Comparison of ENCODE assay signal across 12 mouse cellular contexts in the genomic region with DNA sequence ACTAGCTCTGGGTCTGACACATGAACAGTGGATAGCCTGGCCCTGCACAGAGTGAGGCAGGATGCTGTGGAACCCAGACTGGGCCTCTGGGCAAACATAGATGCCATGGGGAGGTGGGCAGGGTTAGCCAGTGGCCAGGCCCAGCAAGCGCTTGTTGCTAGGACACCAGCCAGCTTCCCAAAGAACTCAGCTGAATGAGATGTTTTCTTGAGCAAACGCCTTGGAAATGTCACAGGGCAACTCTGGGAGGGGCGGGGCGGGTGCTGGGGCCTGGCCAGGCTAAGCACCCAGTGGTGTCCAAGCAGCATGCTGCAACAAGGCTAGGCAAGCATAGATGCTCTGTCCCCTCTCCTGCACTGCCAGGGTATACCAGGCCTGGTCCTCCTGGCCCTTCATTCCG. TPM values are rescaled to one million over a fixed set of nuclear protein-coding genes. Genes with fewer than 3 reads are reported as not detected.
DNase-seq lines count a peak whose midpoint lies in the region; ATAC-seq and TF ChIP-seq lines count a peak whose summit lies in the region.
"Had no signal": no experiment of that assay in that cellular context is flagged by ENCODE, and none has a peak within 500 bp of the region (broad histone marks: within the 10 kb centered on the region; RNA-seq: fewer than 3 reads in every experiment).

No protein-coding gene starts in this region.

- H3K9me3 ChIP-seq in forebrain, embryonic 10.5 days, result no peaks in the 10 kb centered on the region
- H3K9me3 ChIP-seq in hindbrain, embryonic 16.5 days (ENCODE audit: control insufficient read depth, low read length), result no peaks in the 10 kb centered on the region
- no peaks in the 10 kb centered on the region for H3K9me3 ChIP-seq in neural tube, embryonic 13.5 days
- H3K9me3 ChIP-seq: limb, embryonic 12.5 days had no signal

- H3K4me2 ChIP-seq in hindbrain, embryonic 16.5 days (ENCODE audit: low read length), result no peak overlapping the region
- H3K4me2 ChIP-seq in neural tube, embryonic 13.5 days, result no peak overlapping the region
- H3K4me2 ChIP-seq: limb, embryonic 12.5 days had no signal

- H3K4me1 ChIP-seq in forebrain, embryonic 10.5 days, result peaks cover 38% of the 10 kb centered on the region
- H3K4me1 ChIP-seq in hindbrain, embryonic 16.5 days (ENCODE audit: control insufficient read depth, insufficient read depth, low read depth, low read length), result peaks cover 15% of the 10 kb centered on the region
- H3K4me1 ChIP-seq in neural tube, embryonic 13.5 days (replicated peaks), result peaks cover 33% of the 10 kb centered on the region
- no peaks in the 10 kb centered on the region for H3K4me1 ChIP-seq in kidney, adult 2 months (ENCODE audit: control insufficient read depth, insufficient read depth, low read length)

- peak overlapping the region; percentile 60 for H3K27ac ChIP-seq in forebrain, embryonic 10.5 days
- H3K27ac ChIP-seq in hindbrain, embryonic 16.5 days (ENCODE audit: low read depth, low read length), result peak overlapping the region; percentile 48; the same call in 1 of the 2 replicates
- peak overlapping the region; percentile 38; the same call in 1 of the 2 replicates for H3K27ac ChIP-seq in neural tube, embryonic 13.5 days (replicated peaks)
- no peak overlapping the region for H3K27ac ChIP-seq in kidney, adult 2 months (ENCODE audit: insufficient read depth, low read depth, low read length)
- H3K27ac ChIP-seq: limb, embryonic 12.5 days had no signal

- no peak overlapping the region for H3K9ac ChIP-seq in hindbrain, embryonic 16.5 days (ENCODE audit: low read depth, low read length)
- no peak overlapping the region for H3K9ac ChIP-seq in neural tube, embryonic 13.5 days
- H3K9ac ChIP-seq: limb, embryonic 12.5 days had no signal

- no peak for TF ChIP-seq POLR2A in kidney, adult 2 months (IDR thresholded peaks at IDR 0.05; ENCODE audit: low read depth, low read length)

- intact Hi-C loops in left cerebral cortex, postnatal 25 days (cut with DNase I), result no loop called here
- intact Hi-C loops in left cerebral cortex, postnatal 36 days (cut with DNase I), result no loop called here

- peak; percentile 92 for ATAC-seq in hindbrain, embryonic 16.5 days
- ATAC-seq in neural tube, embryonic 13.5 days (ENCODE audit: low read depth), result peak; percentile 88

- no peak for TF ChIP-seq CTCF in kidney, adult 2 months (conservative IDR thresholded peaks at IDR 0.05; ENCODE audit: insufficient read depth, insufficient read length, low read depth, low read length)

- peak; percentile 35 to 38 for DNase-seq in left cerebral cortex, postnatal 25 days (ENCODE audit: low spot score in 2 of 2)
- no peak for DNase-seq in left cerebral cortex, postnatal 36 days (ENCODE audit: low spot score in 2 of 2)
- DNase-seq in forebrain, embryonic 10.5 days (ENCODE audit: extremely low spot score, low spot score), result no peak
- no peak for DNase-seq in MN1 (ENCODE audit: low spot score)
- DNase-seq in kidney, adult 2 months, result no peak
- DNase-seq in urinary bladder, postnatal 36 days (ENCODE audit: low spot score in 2 of 2), result no peak
- DNase-seq: heart, postnatal 4 days; kidney, postnatal 10 days; thymus, adult 18-20 months had no signal

- no peaks in the 10 kb centered on the region for H3K27me3 ChIP-seq in forebrain, embryonic 10.5 days (ENCODE audit: poor library complexity, severe bottlenecking)
- no peaks in the 10 kb centered on the region for H3K27me3 ChIP-seq in hindbrain, embryonic 16.5 days (replicated peaks; ENCODE audit: control insufficient read depth, insufficient read depth, low read length)
- H3K27me3 ChIP-seq in neural tube, embryonic 13.5 days, result peaks cover 3% of the 10 kb centered on the region; the same call in 1 of the 2 replicates
- no peaks in the 10 kb centered on the region for H3K27me3 ChIP-seq in kidney, adult 2 months (replicated peaks; ENCODE audit: control insufficient read depth, insufficient read depth, low read length)
- H3K27me3 ChIP-seq: limb, embryonic 12.5 days had no signal

- WGBS in forebrain, embryonic 10.5 days, result 69% methylated on average over 5 of the region's 5 CpGs
- WGBS in hindbrain, embryonic 16.5 days, result 15% methylated on average over 5 of the region's 5 CpGs
- 15% methylated on average over 5 of the region's 5 CpGs for WGBS in neural tube, embryonic 13.5 days
- 79% methylated on average over 5 of the region's 5 CpGs for WGBS in kidney, adult 2 months

- H3K4me3 ChIP-seq in forebrain, embryonic 10.5 days, result no peak overlapping the region
- H3K4me3 ChIP-seq in hindbrain, embryonic 16.5 days (ENCODE audit: low read length), result no peak overlapping the region
- no peak overlapping the region for H3K4me3 ChIP-seq in neural tube, embryonic 13.5 days
- H3K4me3 ChIP-seq in kidney, adult 2 months (ENCODE audit: insufficient read depth, low read depth, low read length), result no peak overlapping the region
- H3K4me3 ChIP-seq: limb, embryonic 12.5 days had no signal

- H3K36me3 ChIP-seq in forebrain, embryonic 10.5 days (replicated peaks), result peaks cover 5% of the 10 kb centered on the region; the same call in 1 of the 2 replicates
- no peaks in the 10 kb centered on the region for H3K36me3 ChIP-seq in hindbrain, embryonic 16.5 days (ENCODE audit: control insufficient read depth, insufficient read depth, low read length)
- H3K36me3 ChIP-seq in neural tube, embryonic 13.5 days, result no peaks in the 10 kb centered on the region
- H3K36me3 ChIP-seq in kidney, adult 2 months (ENCODE audit: control insufficient read depth, insufficient read depth, low read length), result no peaks in the 10 kb centered on the region
- H3K36me3 ChIP-seq: limb, embryonic 12.5 days had no signal

RNA-seq across cellular contexts. Expression of a gene that starts 28.5 kb away (rescaled TPM):
- total RNA-seq in left cerebral cortex, postnatal 25 days (2021), result 10 to 100 TPM; 23.3 to 24.6 TPM
- 10 to 100 TPM; 18.0 to 24.7 TPM for total RNA-seq in left cerebral cortex, postnatal 36 days (2021)
- polyA plus RNA-seq in forebrain, embryonic 10.5 days (2016; fragmentation: Nextera tagmentation; extraction: Ambion mirVana), result 16.2 and 16.3 TPM in 2 replicates
- polyA plus RNA-seq in hindbrain, embryonic 16.5 days (2015; fragmentation: Nextera tagmentation; extraction: Ambion mirVana), result 22.7 and 23.5 TPM in 2 replicates
- polyA plus RNA-seq in neural tube, embryonic 13.5 days (2015; fragmentation: Nextera tagmentation; extraction: Ambion mirVana), result 21.1 and 22.0 TPM in 2 replicates
- 28.9 and 31.5 TPM in 2 replicates for polyA plus RNA-seq in kidney, adult 2 months (2012; rRNA removed)

RNA-seq across cellular contexts. Expression of a gene that starts 40.5 kb away (rescaled TPM):
- total RNA-seq in left cerebral cortex, postnatal 25 days (2021), result 10 to 100 TPM; 26.6 to 30.3 TPM
- 10 to 100 TPM; 24.8 to 30.0 TPM for total RNA-seq in left cerebral cortex, postnatal 36 days (2021)
- 48.3 and 48.9 TPM in 2 replicates for polyA plus RNA-seq in forebrain, embryonic 10.5 days (2016; fragmentation: Nextera tagmentation; extraction: Ambion mirVana)
- 45.0 and 48.1 TPM in 2 replicates for polyA plus RNA-seq in hindbrain, embryonic 16.5 days (2015; fragmentation: Nextera tagmentation; extraction: Ambion mirVana)
- 54.0 and 54.1 TPM in 2 replicates for polyA plus RNA-seq in neural tube, embryonic 13.5 days (2015; fragmentation: Nextera tagmentation; extraction: Ambion mirVana)
- polyA plus RNA-seq in kidney, adult 2 months (2012; rRNA removed), result 11.5 TPM in 2 replicates

RNA-seq across cellular contexts. Expression of a gene that starts 40.5 kb away (rescaled TPM):
- 10 to 100 TPM; 37.2 to 44.9 TPM for total RNA-seq in left cerebral cortex, postnatal 25 days (2021)
- total RNA-seq in left cerebral cortex, postnatal 36 days (2021), result 10 to 100 TPM; 45.3 to 45.6 TPM
- polyA plus RNA-seq in forebrain, embryonic 10.5 days (2016; fragmentation: Nextera tagmentation; extraction: Ambion mirVana), result 90.1 and 90.5 TPM in 2 replicates
- 67.4 and 67.9 TPM in 2 replicates for polyA plus RNA-seq in hindbrain, embryonic 16.5 days (2015; fragmentation: Nextera tagmentation; extraction: Ambion mirVana)
- 80.5 and 97.9 TPM in 2 replicates for polyA plus RNA-seq in neural tube, embryonic 13.5 days (2015; fragmentation: Nextera tagmentation; extraction: Ambion mirVana)
- polyA plus RNA-seq in kidney, adult 2 months (2012; rRNA removed), result 18.2 and 20.9 TPM in 2 replicates

Comparison
In these comparisons a context has a peak if more than half of its experiments do, and no peak if none do; other contexts are left out.
1. DNase-seq: peak in left cerebral cortex, postnatal 25 days (2 of 2); none in left cerebral cortex, postnatal 36 days (0 of 2), forebrain, embryonic 10.5 days (single experiment), MN1 (single experiment), kidney, adult 2 months (single experiment) and urinary bladder, postnatal 36 days (0 of 2).